Mouse (Mus musculus) R1 (cell line): ENCODE measurements around the gene Kpna7.

ENCODE experiments used
- DNase-seq: peaks from one replicate; pipeline ENCODE4 v3.0.0-alpha.2; 2018; ENCODE audit warnings: low read depth, low spot score

The Kpna7 gene

DNA sequence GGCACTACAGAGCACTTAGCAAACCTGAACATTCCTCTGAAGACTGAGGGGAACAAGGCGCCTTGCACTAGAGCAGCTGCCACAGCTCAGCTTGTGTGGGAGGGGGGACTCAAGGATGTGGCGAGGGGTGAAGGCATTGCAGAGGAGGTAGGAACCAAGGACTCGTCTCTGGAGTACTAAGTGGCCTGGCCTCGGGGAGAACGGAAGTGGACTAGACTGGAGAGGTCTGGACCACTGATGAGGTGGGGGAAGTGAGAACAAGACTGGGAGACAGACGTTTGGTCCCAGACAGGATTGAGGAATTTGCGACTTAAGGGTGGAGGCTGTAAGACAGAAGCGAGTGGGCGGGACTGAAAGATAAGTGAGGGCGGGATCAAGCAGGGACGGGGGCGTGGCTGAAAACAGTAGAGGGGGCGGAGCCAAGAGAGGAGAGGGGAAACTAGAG lies 120.0 kb downstream of the Kpna7 start:
- peak; percentile 90 for DNase-seq

DNA sequence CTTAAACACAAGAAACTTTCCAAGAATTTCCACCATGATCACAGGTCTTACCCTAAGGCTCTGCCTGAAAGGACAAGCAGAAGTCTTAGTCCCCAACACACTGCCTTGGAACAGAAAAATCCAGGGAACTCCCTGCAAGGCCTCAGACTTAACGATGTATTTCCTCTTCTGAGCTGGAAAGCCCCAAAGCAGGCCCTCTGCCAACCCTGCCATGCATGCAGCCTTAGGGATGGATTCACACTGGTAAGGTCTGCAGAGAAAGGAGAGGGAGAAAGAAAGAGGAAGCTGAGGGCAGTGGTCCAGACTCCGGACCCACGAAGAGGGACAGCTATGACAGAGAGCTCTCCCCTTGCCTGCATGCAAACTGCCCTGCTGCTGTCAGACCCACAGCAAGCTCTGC lies 120.4 kb downstream of the Kpna7 start:
- DNase-seq, result no peak

DNA sequence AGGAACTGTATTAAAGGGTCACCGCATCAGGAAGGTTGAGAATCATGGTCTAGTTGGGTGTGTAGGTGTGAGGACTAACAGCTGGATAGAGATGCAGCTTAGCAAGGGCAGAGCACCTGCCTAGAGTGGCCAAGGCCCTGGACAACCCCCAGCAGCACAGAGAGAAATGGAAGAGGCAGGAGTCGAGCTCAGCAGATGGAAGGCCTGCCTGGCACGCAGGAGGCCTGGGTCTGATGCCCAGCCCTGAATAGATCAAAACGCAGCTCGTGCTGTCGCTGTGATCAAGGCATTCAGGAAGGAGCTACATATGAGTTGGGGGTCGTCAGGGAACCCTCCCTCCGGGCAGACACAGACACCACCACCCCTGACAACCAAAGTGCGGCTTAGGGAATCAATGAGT lies 125.6 kb downstream of the Kpna7 start:
- DNase-seq, result no peak

DNA sequence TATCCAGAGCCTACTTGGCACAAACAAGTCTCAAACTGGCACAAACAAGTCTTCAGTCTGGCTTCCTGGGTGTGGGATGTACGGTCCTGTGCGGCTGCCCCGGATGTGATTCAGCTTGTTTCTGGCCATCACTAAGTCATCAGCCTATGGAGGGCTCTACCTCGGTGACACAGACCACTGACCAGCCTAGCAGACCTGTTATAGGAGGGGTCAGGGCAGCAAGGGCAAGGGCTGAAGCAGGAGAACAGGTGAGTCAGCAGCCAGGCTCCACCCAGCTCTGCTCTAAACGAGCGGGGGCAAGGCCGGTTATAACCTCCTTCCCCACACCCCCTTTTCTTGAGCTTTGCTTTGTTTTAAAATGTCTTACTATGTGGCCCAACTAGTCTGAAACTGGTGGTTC lies 129.4 kb downstream of the Kpna7 start:
- no peak for DNase-seq

- DNase-seq, result no peak
Measured at GRCm38 (mm10) chr5:144952592-144952991, 131.2 kb downstream of the Kpna7 start.

DNA sequence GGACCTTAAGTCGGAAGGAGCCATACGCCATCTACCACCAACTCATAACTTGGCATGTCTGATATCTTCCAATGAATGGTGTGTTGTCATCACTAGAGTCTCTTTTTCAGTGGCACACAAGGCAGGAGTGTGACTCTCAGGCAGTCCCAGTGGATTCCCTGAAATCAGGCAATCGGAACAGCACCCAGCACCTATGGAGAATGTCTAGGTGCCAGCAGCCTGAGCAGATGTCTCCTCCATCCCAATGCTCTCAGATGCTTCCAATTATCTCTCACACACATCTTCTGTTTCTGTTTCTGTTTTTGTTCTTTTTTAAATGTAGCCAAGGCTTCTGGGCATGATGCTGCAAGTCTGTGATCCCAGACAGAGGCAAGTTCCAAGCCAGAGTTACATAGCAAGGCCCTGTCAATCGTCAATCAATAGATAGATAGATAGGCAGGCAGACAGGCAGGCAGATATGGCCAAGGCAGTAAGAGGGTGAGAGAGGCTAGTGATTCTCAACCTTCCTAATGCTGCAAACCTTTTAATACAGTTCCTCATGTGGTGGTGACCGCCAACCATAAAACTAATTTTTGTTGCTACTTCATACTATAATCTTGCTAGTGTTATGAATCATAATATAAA lies 133.3 kb downstream of the Kpna7 start:
- no peak for DNase-seq

GRCm38 (mm10) chr5:144949856-144950255 lies 134.0 kb downstream of the Kpna7 start:
- no peak for DNase-seq

DNA sequence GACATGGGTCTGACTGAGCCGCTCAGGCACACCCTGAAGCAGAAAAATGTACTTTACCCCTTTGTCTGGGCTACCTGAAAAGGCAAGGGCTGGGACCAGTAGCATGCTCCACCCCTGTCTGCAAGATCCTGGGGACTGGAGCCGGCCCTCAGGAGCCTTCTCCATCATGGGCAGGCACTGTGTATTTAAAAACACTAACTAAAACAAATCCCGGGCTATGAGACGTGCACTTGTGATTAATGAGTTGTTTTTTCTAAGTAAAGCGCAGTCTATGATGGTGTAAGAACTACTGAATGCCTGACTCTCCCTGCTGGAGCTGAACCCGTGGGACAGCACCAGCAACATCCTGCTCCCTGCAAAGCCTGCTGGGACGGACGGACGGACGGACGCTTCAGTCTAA lies 135.4 kb downstream of the Kpna7 start:
- no peak for DNase-seq

DNA sequence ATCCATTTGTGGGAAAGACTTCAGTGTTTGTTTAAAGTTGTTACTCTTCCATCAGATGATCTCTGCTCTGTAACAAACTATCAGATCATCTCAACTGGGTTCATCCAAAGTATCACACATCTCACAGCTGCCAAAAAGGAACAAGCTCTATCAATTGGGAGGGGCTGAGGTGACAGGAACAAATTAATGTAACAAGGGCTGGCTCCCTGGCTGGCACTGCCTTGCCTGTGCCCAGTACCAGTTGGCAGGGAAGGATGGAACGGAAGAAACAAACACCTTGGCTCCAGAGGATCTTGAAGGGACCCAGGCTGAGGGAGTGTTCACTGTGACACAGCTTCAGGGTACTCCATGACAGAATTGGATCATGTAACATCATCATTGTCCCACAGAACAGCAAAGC lies 135.8 kb downstream of the Kpna7 start:
- no peak for DNase-seq

GRCm38 (mm10) chr5:144946032-144946431 lies 137.8 kb downstream of the Kpna7 start:
- DNase-seq, result no peak

DNA sequence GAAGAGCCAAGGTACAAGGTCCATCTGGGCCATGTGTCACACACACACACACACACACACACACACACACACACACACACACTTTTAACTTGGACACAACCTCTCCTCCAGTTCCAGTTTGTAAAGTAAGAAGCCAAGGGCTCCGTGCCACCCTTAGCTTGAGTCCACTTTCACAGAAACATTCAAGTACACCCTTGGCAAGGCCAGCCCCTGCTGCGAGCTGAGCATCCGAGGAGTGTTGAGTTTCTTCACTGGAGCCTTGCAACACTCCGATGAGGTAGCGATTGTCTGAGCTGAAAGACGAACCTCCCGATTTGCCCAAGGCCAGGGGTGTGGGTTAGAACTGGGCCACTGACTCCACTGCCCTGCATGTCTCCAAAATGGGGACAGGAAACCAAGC lies 138.9 kb downstream of the Kpna7 start:
- no peak for DNase-seq

DNA sequence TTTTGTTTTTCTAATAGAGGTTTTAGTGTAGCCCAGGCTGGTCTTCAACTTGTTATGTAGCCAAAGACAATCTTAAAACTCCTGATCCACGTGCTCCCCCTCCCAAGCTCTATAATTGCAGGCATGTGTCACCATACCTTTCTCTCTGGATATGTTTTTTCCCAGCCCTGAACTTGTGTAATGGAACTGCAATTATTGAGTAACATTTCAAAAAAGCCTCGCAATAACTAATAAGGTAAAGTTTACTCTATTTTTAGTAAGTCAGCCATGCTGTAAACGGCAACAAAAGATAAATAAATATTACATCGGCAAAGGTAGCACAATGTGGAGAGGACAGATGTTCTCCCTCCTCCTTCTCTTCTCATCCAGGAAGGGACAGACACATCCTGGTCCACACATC lies 139.5 kb downstream of the Kpna7 start:
- no peak for DNase-seq

DNA sequence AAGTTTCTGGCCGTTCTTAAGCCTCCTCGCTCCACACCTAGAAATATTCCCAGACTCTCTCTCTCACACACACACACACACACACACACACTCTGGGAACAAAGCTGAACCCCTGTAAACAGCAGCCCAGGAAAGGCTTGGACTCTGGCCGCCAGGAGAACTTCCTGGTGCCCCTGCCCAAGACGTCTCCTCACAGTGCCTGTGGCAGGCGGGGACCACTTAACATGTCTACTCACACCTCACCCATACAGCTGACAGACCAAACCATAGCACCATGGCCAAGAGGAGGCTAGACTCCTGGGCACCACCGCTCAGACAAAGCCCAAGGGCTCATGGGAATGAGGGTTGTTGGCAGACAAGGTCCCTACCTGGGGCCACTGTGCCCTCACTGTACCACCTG lies 140.5 kb downstream of the Kpna7 start:
- no peak for DNase-seq

DNA sequence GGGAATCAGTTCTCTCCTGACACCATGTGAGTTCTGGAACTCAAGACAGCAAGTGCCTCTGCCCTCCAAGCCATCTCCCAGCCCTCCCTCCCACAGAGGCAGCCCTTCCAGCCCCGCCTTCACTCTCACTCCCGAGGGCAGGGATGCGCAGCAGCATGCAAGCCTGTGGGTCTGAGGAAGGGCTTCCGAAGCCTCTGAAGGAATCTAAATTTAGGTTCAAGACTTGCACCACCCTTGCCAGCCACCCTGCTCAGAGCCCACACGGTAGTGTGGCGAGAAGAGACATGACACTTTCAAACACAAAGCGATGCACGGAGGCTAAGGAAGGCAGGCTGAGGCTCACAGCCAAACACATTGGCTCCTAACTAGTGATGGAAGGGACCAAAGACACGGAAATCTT lies 141.4 kb downstream of the Kpna7 start:
- DNase-seq, result peak; percentile 43

DNA sequence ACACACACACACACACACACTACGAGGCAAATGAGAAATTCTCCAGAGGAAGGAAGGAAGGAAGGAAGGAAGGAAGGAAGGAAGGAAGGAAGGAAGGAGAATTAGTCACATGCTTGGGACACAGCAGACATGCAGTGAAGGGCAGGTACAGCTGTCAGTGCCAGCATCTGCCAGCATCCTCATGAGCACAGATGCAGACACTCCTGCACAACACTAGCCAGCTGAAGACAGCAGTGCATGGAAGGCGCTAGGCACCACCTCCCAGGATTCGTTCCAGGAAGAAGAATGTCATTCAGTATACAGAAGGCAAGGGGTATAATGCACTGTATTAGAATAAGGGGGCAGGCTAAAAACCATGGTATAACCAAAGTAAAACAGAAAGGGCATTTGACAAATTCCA lies 142.9 kb downstream of the Kpna7 start:
- no peak for DNase-seq

GRCm38 (mm10) chr5:144937304-144937703 lies 146.5 kb downstream of the Kpna7 start:
- no peak for DNase-seq
